Mouse (Mus musculus): ENCODE measurements around the gene Eef1akmt2.

Eef1akmt2 gene

DNA sequence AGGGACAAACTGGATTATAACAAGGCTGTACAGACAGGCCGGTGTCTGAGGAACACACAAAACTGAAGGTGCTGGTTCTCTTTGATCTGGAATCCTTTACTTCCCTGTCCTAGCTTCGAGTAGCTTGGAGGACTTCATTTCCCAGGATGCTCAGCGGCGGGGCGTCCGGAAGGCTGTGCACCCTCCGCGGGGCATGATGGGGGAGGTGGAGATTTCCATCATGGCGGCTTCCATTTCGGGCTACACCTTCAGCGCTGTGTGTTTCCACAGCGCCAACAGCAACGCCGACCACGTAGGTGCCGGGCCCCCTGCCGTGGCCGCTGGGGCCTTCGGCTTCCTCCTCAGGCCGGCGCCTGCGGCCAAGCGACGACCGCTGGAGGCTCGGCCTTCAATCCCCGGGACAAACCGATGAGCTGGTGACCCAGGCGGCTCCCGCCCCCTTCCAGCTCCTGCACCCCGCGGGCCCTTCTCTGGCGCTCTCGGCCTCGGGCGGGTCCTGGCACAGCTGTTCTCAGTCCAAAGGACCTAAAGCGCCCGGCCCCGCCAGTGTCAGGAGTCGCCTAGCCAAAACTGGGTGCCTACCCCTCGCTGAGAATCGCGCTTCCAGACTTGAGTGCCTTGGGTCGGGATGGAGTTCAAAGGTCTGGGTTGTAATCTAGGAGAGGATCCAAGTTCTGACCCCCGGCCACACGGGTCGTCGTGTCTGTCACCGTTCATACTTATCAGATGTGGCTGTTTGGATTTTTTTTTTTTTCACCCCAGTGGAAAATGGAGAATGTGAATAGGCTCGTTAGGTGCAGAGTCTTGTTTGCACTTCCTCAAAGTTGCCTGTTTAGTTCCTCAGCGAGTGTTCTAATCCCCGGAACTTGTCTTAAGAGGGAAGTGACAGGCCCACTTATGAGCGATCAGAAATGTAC, 6.8 kb upstream of the Eef1akmt2 start, which contains the start of gene Abraxas2:
Abraxas2 (plus strand) TSS at position 184 of the 917 bp plus-strand sequence.
- peak; percentile 89 for DNase-seq

DNA sequence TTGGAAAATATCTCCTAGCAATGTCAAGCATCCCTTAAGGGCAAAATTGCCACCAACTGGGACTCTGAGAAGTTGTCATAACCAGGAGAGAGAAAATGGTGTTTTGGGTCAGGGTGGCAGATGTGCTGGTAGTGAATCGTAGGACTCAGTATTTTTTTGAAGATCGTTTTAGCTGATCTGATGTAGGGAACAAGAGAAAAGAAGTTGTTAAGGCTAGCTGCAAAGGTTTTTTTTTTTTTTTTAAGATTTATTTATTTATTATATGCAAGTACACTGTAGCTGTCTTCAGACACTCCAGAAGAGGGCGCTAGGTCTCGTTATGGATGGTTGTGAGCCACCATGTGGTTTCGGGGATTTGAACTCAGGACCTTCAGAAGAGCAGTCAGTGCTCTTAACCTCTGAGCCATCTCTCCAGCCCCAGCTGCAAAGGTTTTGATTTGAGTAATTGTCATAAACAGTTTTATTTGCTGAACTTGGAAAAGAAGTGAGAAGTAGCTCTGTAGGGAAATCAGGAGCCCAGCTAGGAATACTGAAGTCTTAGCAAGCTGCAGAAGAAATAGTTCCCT, 5.7 kb upstream of the Eef1akmt2 start:
- DNase-seq: no peak

DNA sequence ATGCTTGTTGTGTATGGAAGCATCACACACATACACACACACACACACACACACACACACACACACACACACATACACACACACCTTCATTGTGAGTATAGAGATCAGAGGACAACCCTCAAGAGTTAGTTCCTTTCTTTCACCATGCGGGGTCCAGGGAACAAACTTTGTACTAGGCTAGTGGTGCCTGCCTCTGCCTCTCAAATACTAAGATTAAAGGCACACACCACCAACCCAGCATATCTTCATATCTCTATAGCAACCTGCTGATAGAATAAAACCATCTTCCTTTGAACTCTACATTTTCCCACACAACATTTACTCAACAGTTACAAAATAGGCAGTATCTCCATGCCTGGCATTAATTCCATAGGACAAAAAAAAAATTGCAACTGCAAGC, 3.6 kb upstream of the Eef1akmt2 start:
- DNase-seq: no peak

DNA sequence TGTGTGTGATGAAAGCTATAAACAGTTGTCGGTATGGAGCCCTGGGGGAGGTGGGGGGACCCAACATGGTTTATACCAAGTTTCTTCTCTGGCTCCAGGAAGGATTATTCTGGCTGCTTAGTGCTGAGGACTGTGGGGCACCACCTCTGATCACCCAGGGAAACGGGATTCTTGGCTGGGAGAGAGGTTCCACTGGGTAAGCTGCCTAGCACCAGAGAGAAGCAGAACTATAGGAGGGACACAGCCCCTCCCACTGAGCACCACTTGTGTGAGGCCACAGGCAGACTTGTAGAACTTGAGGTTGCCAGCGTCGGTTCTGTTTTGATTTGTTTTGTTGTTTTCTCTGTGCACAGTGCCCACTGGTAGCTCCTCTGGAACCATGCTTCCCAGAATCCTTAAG, 1.5 kb upstream of the Eef1akmt2 start:
- no peak for DNase-seq

DNA sequence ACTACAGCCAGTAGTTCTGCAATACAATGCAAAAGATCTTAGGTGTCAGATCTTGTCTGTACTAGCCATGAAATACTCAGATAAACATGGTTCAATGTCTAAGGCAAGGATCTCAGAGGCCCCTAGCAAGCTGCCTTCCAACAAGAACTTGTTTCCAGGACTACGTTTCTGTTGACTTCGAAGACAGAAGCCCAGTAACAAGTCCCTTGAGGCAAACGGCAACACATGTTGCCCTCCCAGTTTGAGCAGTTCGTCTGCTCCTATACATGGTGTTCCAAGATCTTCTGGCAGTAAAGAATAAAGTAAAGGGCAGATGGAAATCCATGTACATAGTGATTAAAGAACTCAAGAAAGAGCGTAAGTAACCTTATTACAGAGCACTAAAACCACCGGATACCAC, 888 bp upstream of the Eef1akmt2 start:
- no peak for DNase-seq

DNA sequence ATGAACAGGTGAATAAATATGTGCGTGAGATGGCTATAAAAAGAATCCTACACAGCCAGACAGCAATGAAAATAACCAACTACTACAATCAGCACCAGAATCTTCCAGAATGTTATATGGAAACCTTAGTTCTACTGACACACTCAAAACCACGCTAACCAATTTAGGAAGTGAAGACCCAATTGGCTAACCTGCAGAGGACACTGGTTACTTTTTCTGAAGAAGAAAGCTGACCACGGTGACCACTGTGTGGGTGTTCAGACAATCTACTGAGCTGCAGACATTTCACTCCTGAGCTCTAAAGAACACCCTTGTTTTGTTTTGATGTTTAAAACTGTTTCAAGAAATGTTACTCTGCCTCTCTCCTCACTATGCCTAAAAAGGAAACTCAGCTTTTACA, 9.3 kb downstream of the Eef1akmt2 start:
- no peak for DNase-seq

DNA sequence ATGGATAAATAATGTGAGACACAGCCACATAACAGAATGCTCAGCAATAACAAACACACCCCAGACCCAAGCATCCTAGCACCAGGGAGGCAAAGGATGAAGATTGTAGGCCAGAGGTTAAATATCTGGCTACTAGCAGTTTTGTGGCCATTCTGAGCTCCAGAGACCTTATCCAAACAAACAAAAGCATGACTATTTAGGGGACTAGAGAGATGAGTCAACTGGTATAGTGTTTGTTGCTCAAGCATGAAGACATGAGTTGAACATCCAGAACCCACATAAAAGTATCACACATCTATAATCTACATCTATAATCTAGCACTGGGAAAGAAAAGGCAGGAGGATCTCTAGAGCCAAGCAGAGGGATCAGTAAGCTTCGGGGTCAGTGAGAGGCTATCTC, 10.0 kb downstream of the Eef1akmt2 start:
- no peak for DNase-seq

DNA sequence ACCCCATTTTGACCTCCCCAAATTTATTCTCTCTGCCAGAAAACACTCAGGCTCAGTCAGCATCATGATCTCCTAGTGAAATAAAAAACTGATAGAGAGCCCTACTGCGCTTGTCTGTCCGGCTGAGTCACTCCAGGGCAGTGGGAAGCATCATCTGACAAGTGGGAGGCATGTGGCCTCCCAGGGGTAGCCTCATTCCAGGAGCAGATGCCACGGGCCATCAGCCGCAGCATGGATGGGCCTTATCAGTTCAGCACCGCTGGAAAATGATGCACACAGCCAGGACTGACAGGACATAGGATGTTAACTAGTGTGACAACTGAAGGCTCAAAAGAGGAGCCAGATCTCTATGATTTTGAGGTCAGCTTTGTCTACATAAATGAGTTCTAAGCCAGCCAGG, 11.2 kb downstream of the Eef1akmt2 start:
- no peak for DNase-seq

DNA sequence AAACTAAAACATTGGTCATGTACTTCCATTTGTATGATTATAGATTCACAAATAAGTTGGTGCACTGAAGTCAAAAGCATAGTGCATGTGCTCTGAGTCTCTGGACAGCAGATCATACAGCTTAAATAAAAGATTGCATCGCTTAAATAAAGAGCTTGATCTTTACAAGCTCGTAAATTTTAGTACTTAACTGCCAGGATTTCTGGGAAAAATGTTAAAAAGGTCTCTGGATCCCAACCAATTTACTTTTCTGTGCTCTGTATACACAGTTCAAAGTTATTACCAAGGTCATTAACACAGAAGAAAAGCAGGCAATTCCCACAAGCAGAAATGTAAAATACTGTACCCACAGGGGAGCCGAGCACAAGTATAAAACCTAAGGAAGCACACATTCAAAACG, 21.5 kb downstream of the Eef1akmt2 start:
- DNase-seq: no peak

DNA sequence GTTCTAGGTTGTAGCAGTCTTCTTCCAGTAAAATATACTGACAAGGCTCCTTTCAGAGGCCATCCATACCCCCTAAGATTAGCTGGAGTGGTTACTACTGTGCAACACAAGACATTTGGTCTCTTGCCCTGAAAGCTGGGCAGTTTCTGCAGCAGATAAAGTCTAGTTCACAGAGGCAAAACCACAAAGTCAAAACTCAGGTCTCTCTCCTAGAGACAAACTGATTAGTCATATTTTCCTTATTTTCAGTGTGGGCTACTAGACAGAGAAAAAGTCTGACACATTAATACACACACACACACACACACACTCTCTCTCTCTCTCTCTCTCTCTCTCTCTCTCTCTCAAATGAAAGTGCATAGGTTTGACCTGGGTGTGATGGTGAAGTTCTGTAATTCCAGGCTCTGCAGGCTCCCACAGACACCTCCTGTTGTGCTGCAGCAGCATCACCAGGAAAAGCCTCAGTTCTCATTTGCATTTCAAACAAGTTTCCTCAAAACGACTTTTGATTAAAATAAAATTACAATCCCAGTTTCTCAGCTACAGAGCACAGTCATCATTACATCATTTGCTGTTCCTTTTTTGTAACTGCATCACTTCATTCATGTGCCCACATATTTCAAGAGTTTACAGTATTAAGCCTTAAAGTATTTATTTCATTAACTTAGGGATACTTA, 28.0 kb downstream of the Eef1akmt2 start:
- no peak for DNase-seq

DNA sequence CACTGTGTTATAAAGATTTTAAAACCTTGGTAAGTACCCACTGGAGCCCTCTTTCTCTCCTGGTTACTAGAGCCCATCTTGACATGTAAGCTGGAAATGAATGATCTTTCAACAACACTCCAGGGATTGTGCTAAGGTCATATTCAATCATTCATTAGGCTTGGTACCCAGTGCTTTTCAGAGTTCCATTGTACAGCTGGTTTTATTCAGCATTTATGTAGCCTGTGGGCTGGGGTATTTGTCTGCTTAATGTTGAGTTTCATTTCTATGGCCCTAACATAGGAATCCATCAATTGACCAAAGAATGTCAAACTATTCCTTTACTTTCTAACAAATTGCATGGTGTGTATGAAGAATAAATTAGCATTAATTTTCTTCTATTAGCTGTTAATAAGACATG, 28.6 kb downstream of the Eef1akmt2 start:
- DNase-seq: no peak

DNA sequence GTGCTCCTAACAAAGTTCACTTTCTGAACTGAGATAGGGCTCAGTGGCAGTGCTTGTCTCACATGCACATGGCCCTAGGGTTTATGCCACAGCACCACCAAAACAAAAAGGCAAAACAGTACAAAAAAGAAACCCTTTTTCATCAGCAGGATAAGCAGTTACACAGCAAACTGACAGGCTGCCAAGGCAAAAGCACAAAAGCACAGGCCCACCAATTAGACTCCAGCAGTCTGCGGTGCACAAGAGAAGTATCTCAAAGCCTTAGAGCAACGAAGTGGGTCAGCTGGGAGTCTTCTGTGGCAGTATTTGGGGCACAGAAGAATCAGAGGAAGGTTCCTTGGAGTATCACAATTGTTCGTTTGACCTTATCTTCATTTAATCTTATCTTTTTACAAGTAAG, 31.8 kb downstream of the Eef1akmt2 start:
- no peak for DNase-seq

DNA sequence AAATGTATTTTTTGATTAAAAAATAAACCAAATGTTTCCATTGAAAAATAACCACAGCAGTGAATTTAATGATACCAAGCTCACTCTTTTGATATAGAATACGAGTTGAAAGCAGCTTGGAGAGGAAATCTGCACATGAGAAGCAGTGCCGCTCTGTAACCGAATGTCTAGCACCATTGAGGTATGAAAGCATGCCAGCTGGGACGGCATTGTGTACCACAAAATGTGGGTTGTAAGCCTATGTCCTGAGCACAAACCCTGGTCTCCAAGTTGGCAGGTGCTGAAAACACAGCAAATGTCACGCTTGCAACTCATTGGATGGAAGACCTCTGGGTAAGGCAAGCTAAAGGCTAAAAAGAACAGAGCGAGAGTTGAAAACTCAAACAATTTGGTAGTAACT, 35.4 kb downstream of the Eef1akmt2 start:
- no peak for DNase-seq

DNA sequence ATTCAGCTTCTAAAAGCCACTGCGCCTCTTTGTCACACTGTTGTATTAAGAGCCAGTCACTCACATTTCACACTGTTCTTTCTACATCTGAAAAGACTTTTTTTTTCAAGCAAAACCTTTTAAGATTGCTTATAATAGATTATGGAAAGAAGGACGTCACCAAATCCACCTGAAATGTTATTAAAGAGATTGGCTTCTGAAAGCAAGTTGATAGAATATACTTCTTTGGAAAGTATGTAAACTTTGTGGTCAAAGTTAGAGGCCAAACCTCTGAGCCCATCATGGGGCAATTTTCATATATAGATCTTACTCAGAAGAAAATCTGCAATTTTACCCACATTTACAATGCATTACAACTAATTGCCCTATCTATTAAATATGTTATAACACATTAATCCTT, 35.9 kb downstream of the Eef1akmt2 start:
- no peak for DNase-seq

DNA sequence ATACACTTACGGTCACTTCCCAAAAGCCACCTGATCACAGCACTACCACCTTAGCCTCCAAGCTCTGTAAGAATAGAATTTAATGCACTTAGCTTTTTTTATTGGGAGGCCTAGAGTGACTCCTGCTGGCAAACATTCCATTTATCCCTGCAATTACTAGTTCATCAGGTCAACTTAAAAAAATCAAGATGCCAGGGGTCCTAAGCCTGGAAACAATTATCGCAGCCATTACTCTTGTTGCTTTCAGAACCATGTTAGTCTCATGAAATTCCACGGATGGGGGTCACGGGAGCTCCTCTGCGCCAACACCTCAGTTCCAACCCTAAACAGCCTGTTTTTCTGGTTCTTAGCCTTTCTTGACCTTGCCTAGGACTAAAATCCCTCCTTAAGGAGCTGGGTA, 37.4 kb downstream of the Eef1akmt2 start:
- DNase-seq: no peak

DNA sequence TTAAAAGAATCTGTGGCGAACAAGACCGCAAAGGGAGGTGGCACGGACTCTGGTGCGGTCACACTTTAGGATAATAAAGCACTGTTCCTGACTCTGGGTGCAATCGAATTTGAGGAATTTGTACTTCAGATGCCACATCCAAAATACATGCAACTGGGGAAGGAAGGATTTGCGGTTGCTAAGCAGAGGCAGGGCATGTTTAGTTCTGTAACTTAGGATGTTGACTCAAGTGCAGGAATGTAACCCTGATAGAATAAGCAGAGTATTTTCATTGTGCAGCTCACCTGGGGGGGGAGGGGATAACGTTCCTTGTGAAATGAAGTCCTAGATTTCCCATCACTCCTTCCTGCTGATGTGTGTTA, 38.4 kb downstream of the Eef1akmt2 start:
- no peak for DNase-seq

DNA sequence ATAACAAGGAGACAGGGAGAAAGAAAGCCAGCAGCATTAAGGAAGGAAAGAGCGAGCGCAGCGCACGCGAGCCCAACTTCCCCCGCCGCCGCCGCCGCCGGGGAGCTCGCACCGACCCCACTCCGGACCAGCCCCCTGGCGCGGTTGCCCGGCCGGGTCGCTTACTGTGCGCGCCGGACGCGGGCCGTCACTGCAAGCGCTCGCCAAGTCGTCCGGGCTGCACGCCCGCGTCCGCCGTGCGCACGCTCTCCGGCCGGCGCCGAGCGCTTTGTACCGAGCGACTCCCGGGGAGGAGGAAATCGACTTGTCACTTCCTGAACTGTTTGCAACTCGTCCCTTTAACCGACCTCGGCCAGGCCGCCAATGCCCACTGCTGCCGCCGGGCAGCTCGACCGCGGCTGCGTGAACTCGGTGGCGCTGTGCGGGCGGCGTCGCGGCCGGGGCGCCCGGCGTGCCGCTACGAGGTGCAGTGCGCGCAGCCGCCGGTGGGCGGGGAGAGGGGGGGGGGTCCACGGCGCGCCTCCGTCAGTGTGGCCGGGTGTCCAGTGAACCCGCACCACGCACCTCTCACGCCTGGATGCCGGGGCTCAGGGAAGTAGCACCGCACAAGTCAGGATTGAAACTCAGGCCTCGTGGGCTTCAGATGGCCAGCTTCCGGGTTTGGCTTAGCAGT, 38.9 kb downstream of the Eef1akmt2 start, which contains the start of gene Fam53b:
Fam53b (minus strand) TSS at position 471 of the 673 bp plus-strand sequence.
- peak; percentile 64 for DNase-seq

DNA sequence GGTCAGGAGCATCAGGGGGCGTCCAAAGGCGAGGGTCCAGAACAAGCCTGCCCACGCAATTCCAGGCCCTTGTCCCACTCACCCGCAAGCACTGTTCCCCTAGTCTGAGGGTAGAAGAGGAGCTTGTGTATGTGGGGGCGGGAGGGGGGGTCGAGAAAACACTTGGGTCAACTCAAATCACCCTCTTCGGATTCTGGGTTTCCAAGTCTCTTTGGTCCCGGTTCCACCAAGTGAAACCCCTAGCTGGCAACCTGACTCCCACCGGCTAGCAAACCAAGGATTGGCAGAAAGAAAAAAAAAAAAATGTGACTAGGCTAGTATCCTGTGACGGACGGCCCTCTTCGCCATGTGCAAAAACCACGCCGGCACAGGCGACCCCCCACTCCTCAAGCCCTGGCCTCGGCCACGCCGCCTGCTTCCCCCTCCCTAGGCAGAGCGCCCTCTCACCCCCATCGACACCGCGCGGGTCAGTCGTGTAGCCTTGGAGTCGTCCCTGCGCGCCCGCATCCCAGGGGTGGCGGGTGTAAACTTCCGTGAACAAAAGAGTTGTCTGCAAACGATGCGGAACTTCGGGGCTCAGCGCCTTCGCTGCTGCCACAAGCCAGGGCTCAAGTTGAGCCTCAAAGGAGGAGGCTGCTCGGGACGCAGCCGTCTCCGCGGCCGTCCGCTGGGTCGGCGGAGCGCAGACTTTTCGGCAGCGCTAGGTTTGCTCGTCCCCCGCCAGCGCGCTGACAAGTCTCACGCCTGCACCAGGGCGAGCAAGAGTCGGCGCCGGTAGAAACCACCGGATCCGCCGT, 39.7 kb downstream of the Eef1akmt2 start:
- peak; percentile 46 for DNase-seq

DNA sequence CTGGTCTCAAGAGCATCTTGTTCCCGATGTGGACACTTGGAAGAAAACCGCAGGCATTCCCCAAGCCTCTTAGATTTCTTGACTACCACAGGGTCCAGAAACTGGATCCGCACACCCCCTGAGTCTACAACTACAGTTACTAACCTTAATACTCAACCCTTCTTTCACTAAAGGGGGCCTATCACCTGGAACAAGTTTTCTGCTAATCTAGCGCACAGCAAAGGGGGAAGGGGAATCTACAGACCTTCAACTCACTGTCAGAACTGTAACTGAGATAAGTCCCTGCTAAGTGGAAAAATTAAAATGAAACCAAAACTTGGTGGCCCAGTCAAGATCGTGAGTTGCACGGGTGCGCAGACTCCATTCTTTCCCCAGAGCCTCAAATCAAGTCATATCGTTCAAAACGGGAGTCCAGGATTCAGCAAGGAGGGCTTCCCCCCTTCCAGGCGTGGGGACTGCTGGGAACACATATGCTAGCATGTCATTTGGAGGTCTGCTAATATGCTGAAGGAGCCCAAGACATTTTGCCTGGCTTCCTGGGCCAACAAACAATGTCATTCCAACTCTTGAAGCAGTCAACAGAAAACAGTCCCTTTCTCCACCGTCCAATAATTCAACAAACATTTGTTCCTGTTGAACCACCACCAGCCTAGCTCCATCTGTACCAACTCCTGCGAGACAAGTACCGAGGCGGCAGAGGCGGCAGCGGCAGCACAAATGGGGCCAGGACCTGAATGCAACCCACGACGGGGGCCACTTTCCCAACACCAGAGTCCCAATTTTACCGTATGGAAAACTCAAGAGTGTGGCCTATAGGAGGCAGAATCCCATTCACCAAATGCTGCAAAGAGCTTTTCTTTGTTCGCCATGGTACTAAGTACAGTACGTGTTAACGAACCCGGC, 40.5 kb downstream of the Eef1akmt2 start:
- DNase-seq: no peak

DNA sequence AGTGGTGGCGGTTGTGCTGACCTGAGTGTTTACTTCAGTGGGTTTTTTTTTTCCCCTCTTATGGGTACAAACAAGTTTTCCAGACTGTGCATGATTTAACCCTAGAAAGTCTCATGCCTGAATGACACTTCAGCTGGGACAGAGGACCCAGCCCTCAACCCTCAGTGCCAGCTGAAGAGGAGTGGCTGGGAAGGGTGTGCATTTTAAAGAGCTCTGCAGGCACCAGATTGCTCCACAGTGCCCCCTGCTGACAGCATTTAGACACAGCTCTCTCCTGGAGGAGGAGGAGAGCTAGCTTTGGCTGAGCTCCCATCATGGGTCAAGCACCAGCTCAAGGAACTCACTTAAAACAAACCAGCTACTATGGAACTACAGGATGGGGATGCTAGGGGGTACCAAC, 41.6 kb downstream of the Eef1akmt2 start:
- peak; percentile 92 for DNase-seq

DNA sequence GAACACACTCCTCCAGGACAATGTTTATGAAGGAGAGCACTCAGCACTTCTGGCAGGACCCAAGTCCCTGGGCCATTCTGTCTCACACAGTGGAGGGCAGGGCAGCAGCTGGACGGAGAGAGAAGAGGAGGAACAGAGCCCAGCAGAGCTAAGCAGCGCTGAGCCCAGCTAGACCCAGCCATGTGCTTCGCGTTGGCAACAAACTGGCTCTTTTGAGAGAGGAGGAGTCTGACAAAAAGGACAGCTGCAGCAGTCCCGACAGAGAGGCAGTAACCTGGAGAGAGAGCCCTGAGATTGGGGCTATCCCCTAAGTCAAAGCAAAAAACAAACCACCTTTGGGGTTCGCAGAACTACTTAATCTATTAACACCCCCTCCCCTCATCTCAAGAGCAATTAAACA, 42.1 kb downstream of the Eef1akmt2 start:
- peak; percentile 46 for DNase-seq

Data from right cerebral cortex, postnatal 14 days (tissue).